Mouse (Mus musculus) cerebellum, adult 2 months (tissue): ENCODE measurements around the gene Ganc.

ENCODE experiments used
- CTCF ChIP-seq: fragments of 200-500 bp; IDR thresholded peaks from 2 replicates; pipeline ENCODE4 v1.5.1; 2011; ENCODE audit warnings: low read depth, mild to moderate bottlenecking, control low read depth, low read length, moderate library complexity, borderline replicate concordance; ENCODE audit not compliant: insufficient read depth
- POLR2A ChIP-seq: fragments of 200-500 bp; IDR thresholded peaks from 2 replicates; pipeline ENCODE4 v1.6.1; 2011; ENCODE audit warnings: low read length, control low read depth, borderline replicate concordance; ENCODE audit not compliant: insufficient read depth

DNA sequence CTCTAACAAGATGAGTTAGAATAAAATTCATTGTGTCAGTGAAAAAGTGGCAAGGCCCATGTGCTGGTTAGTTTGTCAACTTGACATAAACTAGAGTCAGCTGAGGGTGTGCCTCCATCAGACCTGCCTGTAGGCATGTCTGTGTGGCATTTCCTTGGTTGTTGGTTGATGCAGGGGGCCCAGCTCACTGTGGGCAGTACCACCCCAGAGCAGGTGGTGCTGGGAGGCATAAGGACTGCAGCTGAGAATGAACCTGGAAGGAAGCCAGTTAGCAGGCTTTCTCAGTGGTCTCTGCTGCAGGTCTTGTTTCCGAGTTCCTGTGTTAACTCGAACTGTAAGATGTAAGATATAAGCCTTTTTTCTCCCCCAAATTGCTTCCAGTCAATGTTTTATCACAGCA, 51.3 kb downstream of the Ganc start:
- no peak for TF ChIP-seq CTCF
- no peak for TF ChIP-seq POLR2A
